Mouse (Mus musculus) liver, adult 2 months (tissue): ENCODE results near the gene Pde3b. TPM values are rescaled to one million over a fixed set of nuclear protein-coding genes. Genes with fewer than 3 reads are reported as not detected.
"Not testable (repeated sequence)": the region's sequence is repeated elsewhere in the genome, so short reads cannot be mapped to it uniquely, and the experiment has no call there.

Source experiments
- DNase-seq: peaks from one replicate; pipeline ENCODE4 v3.0.0-alpha.2; 2011; ENCODE audit warnings: low read depth, low spot score; ENCODE audit errors: extremely low read depth
- H3K27ac ChIP-seq: fragments of 200-500 bp; replicated peaks from 2 replicates; pipeline ENCODE4 v1.5.1; 2012; ENCODE audit warnings: low read depth, mild to moderate bottlenecking, control low read depth, inconsistent platforms, low read length; ENCODE audit not compliant: insufficient read depth
- H3K27me3 ChIP-seq: fragments of 200-500 bp; 2 replicates; pipeline ENCODE4 v1.6.1; 2012; ENCODE audit warnings: mild to moderate bottlenecking, moderate library complexity, low read length, inconsistent platforms; ENCODE audit not compliant: control insufficient read depth, insufficient read depth
- H3K36me3 ChIP-seq: fragments of 200-500 bp; 2 replicates; pipeline ENCODE4 v1.6.1; 2012; ENCODE audit warnings: low read length, inconsistent platforms; ENCODE audit not compliant: control insufficient read depth, insufficient read depth
- H3K4me1 ChIP-seq: fragments of 200-500 bp; 2 replicates; pipeline ENCODE4 v1.6.1; 2011; ENCODE audit warnings: low read length; ENCODE audit not compliant: control insufficient read depth, insufficient read depth
- H3K4me3 ChIP-seq: fragments of 200-500 bp; 2 replicates; pipeline ENCODE4 v1.5.1; 2011; ENCODE audit warnings: low read depth, mild to moderate bottlenecking, control low read depth, low read length, moderate library complexity; ENCODE audit not compliant: insufficient read depth
- H3K79me2 ChIP-seq: fragments of 200-500 bp; 2 replicates; pipeline ENCODE4 v1.6.1; 2012; ENCODE audit warnings: inconsistent platforms, mild to moderate bottlenecking, low read length, moderate library complexity; ENCODE audit not compliant: control insufficient read depth, insufficient read depth
- H3K9ac ChIP-seq: fragments of 200-500 bp; 2 replicates; pipeline ENCODE4 v1.6.1; 2012; ENCODE audit warnings: low read depth, mild to moderate bottlenecking, control low read depth, inconsistent platforms, low read length
- CTCF ChIP-seq: fragments of 200-500 bp; IDR thresholded peaks from 2 replicates; pipeline ENCODE4 v1.5.1; 2011; ENCODE audit warnings: low read depth, low read length, control low read depth
- POLR2A ChIP-seq: fragments of 200-500 bp; IDR thresholded peaks from 2 replicates; pipeline ENCODE4 v1.6.1; 2011; ENCODE audit warnings: low read length, control low read depth; ENCODE audit not compliant: insufficient read depth; ENCODE audit errors: extremely low read depth
- WGBS: fragments of 180-500 bp; shearing (Covaris S2); methylation state at CpG from one replicate; pipeline ENCODE4 v1.1.7; 2018; 5-methylcytosine and 5-hydroxymethylcytosine counted together
- polyA plus RNA-seq: library from polyadenylated mRNA; depleted of rRNA; stranded (reverse); fragments of >200 nt; gene quantifications from 2 replicates; pipeline ENCODE4 v1.2.3, GENCODE M21; 2012; rRNA removed
- total RNA-seq: library from RNA; depleted of rRNA; stranded (reverse); fragments of >200 nt; gene quantifications from 2 replicates; pipeline ENCODE4 v1.2.3, GENCODE M21; 2014; rRNA removed

Pde3b gene
- 86.2 and 95.7 TPM in 2 replicates for total RNA-seq
- polyA plus RNA-seq, result 15.5 and 16.2 TPM in 2 replicates

DNA sequence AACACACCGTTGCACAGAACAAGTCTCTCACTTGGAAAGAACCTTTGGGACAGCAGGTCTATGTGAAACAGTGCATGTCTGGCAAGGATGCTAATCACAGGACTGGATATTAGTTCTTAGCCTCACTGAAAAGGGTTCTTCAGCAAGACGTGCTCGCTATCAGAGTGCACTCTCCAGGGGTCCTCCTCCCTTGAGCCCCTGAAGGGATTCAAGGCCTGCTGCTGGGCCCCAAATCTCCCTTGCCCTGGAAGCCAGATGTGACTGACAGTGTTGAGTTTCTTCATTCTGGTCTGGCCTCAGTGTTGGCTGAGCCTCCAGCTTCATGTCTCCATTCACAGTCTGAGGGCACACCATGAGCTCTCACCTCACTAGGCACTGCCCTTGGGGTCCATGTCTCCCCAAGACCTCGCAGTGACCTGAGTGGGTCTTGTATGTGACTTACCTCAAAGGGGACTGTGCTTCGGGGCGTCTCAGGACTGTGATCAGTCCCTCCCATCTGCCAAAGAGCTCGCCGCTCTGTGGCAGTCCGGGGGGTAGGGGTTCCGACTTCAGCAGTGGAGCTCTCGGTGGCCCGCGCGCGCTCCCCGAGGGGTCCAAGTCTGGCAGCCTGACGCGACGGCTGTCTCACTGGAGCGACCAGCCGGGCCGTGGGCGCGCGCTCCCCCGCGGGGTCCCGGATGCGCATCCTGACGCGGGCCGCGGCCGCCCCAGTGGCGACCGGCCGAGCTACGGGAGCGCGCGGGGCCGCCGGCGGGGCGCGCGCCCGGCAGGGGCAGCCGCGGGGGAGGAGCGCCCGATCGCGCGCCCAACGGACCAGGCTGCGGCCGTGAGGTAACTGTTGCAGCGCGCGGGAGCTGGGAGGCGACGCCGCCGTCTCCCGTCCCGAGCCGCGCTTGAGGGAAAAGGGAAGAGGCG, at the start of gene Pde3b:
Gene Pde3b (plus strand): TSS at position 861 of the 915 bp plus-strand sequence.
- TF ChIP-seq POLR2A (peak; percentile 78), CTCF (no peak)
- H3K9ac ChIP-seq, result peak within 1 kb of the TSS; percentile 98
- peak within 1 kb of the TSS; percentile 75 for H3K4me3 ChIP-seq
- 2% methylated on average over 69 of the region's 70 CpGs for WGBS
- peak; percentile 64 for DNase-seq
- no peaks in the 10 kb centered on the region for H3K27me3 ChIP-seq
- peaks cover 7% of the 10 kb centered on the region; the same call in 1 of the 2 replicates for H3K4me1 ChIP-seq
- no peaks in the 10 kb centered on the region; the same call in 1 of the 2 replicates for H3K36me3 ChIP-seq
- H3K79me2 ChIP-seq, result peaks cover 14% of the 10 kb centered on the region; the same call in 1 of the 2 replicates
- H3K27ac ChIP-seq, result peak within 1 kb of the TSS; percentile 96

DNA sequence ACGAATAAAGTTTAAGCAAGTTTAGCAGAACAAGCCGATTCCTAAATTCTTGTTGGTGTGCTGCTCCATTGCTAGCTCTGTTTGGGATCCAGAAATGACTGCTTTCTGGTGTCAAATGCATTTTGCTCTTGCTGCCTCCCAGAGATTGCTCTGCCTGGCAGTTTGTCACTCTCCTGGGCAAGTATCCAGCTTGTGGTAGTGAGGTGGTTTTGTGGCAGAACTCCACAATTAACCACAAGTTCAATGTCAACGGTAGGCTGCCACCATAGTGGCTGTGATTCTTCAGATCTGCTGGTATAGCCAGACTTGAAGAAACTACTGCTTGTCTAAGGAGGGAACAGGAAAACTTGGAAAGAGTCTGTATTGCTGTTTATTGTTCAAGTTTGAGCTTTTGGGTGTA, 13.0 kb upstream of the Pde3b start:
- H3K27ac ChIP-seq, result no peak overlapping the region
- H3K9ac ChIP-seq, result no peak overlapping the region
- no peak overlapping the region for H3K4me3 ChIP-seq
- H3K4me1 ChIP-seq, result no peaks in the 10 kb centered on the region
- 67% methylated on average over 3 of the region's 3 CpGs for WGBS
- no peaks in the 10 kb centered on the region for H3K27me3 ChIP-seq
- TF ChIP-seq POLR2A (no peak), CTCF (no peak)
- no peaks in the 10 kb centered on the region for H3K79me2 ChIP-seq
- DNase-seq, result peak; percentile 65
- H3K36me3 ChIP-seq, result no peaks in the 10 kb centered on the region

DNA sequence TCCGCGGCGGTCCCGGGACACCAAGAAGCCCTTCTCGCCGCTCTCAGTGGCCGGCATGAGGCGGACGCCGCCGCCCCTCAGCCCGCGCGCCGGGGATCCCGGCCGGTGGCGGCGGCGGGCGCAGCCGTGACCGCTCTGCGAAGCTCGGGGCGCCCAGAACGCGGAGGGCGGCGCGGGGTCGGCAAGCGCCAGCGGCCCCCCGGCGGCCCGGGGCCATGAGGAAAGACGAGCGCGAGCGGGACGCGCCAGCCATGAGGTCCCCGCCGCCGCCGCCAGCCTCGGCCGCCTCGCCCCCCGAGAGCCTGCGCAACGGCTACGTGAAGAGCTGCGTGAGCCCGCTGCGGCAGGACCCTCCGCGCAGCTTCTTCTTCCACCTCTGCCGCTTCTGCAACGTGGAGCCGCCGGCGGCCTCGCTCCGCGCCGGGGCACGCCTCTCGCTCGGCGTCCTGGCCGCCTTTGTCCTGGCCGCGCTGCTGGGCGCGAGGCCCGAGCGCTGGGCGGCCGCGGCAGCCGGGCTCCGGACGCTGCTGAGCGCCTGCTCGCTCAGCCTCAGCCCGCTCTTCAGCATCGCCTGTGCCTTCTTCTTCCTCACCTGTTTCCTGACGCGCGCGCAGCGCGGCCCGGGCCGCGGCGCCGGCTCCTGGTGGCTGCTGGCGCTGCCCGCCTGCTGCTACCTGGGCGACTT, 397 bp downstream of the Pde3b start:
- H3K27me3 ChIP-seq, result no peaks in the 10 kb centered on the region
- TF ChIP-seq POLR2A, result no peak
- TF ChIP-seq CTCF, result no peak

DNA sequence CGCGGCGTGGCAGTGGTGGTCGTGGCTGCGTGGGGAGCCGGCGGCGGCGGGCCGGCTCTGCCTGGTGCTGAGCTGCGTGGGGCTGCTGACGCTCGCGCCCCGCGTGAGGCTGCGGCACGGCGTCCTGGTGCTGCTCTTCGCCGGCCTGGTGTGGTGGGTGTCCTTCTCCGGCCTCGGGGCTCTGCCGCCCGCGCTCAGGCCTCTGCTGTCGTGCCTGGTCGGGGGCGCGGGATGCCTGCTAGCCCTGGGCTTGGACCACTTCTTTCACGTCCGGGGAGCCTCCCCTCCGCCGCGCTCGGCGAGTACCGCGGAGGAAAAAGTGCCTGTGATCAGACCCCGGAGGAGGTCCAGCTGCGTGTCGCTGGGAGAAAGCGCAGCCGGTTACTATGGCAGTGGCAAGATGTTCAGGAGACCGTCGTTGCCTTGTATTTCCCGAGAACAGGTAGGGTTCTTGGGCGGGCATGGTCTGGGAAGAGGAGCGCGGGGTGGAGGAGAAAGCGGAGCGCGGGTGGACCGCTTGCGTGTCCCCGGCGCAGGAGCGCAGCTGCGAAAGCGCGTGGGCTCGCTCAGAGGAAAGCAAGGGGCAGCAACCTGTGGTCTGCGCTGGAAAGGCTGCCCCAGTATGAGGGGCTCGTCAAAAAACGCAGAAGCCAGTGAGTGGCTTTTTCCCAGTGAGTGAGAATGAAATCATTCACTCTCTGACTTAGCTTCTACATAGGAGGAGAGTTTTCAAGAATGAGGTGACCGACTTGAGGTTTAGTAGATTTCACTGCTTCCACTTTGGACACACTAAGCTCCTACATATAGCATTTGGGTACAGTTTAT, 1.2 kb downstream of the Pde3b start:
- peak overlapping the region; percentile 98 for H3K9ac ChIP-seq
- DNase-seq, result no peak
- peak overlapping the region; percentile 96 for H3K27ac ChIP-seq
- H3K27me3 ChIP-seq, result no peaks in the 10 kb centered on the region
- TF ChIP-seq CTCF (no peak), POLR2A (0 out of 2 replicates have a peak, but pooled peaks have one; percentile 7)
- peaks cover 20% of the 10 kb centered on the region; the same call in 1 of the 2 replicates for H3K79me2 ChIP-seq
- WGBS, result under 1% methylated on average over 62 of the region's 66 CpGs
- H3K4me1 ChIP-seq, result peaks cover 15% of the 10 kb centered on the region
- H3K4me3 ChIP-seq, result peak overlapping the region; percentile 75
- H3K36me3 ChIP-seq, result no peaks in the 10 kb centered on the region; the same call in 1 of the 2 replicates

More for the DNA sequence above, 397 bp downstream of the Pde3b start:
- peak overlapping the region; percentile 98 for H3K9ac ChIP-seq
- H3K27ac ChIP-seq, result peak overlapping the region; percentile 96
- DNase-seq, result no peak
- peaks cover 11% of the 10 kb centered on the region for H3K4me1 ChIP-seq
- peaks cover 16% of the 10 kb centered on the region; the same call in 1 of the 2 replicates for H3K79me2 ChIP-seq
- WGBS, result 1% methylated on average over 96 of the region's 103 CpGs
- H3K4me3 ChIP-seq, result peak overlapping the region; percentile 75
- no peaks in the 10 kb centered on the region; the same call in 1 of the 2 replicates for H3K36me3 ChIP-seq

DNA sequence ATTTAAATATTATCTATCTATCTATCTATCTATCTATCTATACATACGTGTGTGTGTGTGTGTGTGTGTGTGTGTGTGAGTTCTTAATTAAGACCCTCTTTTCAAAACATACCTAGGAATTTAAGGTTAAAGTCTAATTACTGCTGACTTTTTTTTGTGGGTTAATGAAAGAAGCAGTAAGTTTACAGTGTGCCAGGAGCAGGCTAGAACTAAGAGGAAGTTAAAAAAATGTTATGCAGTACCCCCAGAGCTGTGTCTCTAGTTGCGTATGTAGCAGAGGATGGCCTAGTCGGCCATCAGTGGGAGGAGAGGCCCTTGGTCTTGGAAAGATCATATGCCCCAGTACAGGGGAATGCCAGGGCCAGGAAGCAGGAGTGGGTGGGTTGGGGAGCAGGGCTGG, 4.2 kb downstream of the Pde3b start:
- not testable (repeated sequence) for H3K4me3 ChIP-seq, DNase-seq, H3K27ac ChIP-seq, H3K9ac ChIP-seq, H3K27me3 ChIP-seq, H3K36me3 ChIP-seq
- peaks cover 22% of the 10 kb centered on the region; the same call in 1 of the 2 replicates for H3K79me2 ChIP-seq
- WGBS, result 33% methylated on average over 3 of the region's 3 CpGs
- peaks cover 17% of the 10 kb centered on the region for H3K4me1 ChIP-seq
